Mouse (Mus musculus) kidney, adult 2 months (tissue): ENCODE data around the gene Nin.

Source experiments
- CTCF ChIP-seq: fragments of 200-500 bp; conservative IDR thresholded peaks from 2 replicates; pipeline ENCODE4 v1.5.1; 2011; ENCODE audit warnings: low read depth, mild to moderate bottlenecking, control low read depth, low read length, moderate library complexity, mixed read lengths; ENCODE audit not compliant: insufficient read depth, insufficient read length
- POLR2A ChIP-seq: fragments of 200-500 bp; IDR thresholded peaks from one replicate; pipeline ENCODE4 v1.6.1; 2011; ENCODE audit warnings: low read depth, low read length, control low read depth

- TF ChIP-seq CTCF (no peak), POLR2A (no peak)
Observed at GRCm38 (mm10) chr12:70145586-70145985, 32.1 kb upstream of the Nin start.
